Mouse (Mus musculus) right cerebral cortex, postnatal 25 days (tissue): ENCODE measurements around the gene Cpm.
A peak's percentile ranks its signal among the peaks of the same experiment; 100 is the strongest.

Source experiments
- DNase-seq: peaks from one replicate; pipeline ENCODE4 v3.0.0; 2022

Gene Cpm

GRCm38 (mm10) chr10:117637062-117637744 is 7.9 kb downstream of the Cpm start:
- no peak for DNase-seq

GRCm38 (mm10) chr10:117637745-117638577 is 8.7 kb downstream of the Cpm start:
- DNase-seq = no peak

GRCm38 (mm10) chr10:117638578-117639220 is 9.4 kb downstream of the Cpm start:
- no peak for DNase-seq

GRCm38 (mm10) chr10:117639221-117639599 is 9.9 kb downstream of the Cpm start:
- no peak for DNase-seq

- DNase-seq = no peak
Measured at GRCm38 (mm10) chr10:117639899-117640594, 10.7 kb downstream of the Cpm start.

GRCm38 (mm10) chr10:117640595-117641078 is 11.3 kb downstream of the Cpm start:
- DNase-seq = no peak

- DNase-seq = no peak
Measured at GRCm38 (mm10) chr10:117641400-117642200, 12.3 kb downstream of the Cpm start.

GRCm38 (mm10) chr10:117642201-117642450 is 12.8 kb downstream of the Cpm start:
- no peak for DNase-seq

- DNase-seq = no peak
Measured at GRCm38 (mm10) chr10:117642491-117643262, 13.4 kb downstream of the Cpm start.

- DNase-seq = no peak
Measured at GRCm38 (mm10) chr10:117643302-117643701, 14.0 kb downstream of the Cpm start.

GRCm38 (mm10) chr10:117643711-117644428 is 14.6 kb downstream of the Cpm start:
- no peak for DNase-seq

GRCm38 (mm10) chr10:117644429-117644748 is 15.1 kb downstream of the Cpm start:
- no peak for DNase-seq

GRCm38 (mm10) chr10:117644828-117645227 is 15.5 kb downstream of the Cpm start:
- DNase-seq = no peak

- no peak for DNase-seq
Measured at GRCm38 (mm10) chr10:117645487-117645964, 16.2 kb downstream of the Cpm start.

- DNase-seq = no peak
Measured at GRCm38 (mm10) chr10:117646482-117647157, 17.3 kb downstream of the Cpm start.

- peak; percentile 62 for DNase-seq
Measured at GRCm38 (mm10) chr10:117647158-117647505, 17.8 kb downstream of the Cpm start.

- no peak for DNase-seq
Measured at GRCm38 (mm10) chr10:117647964-117648472, 18.7 kb downstream of the Cpm start.

GRCm38 (mm10) chr10:117648643-117649042 is 19.3 kb downstream of the Cpm start:
- DNase-seq = no peak

GRCm38 (mm10) chr10:117649292-117650041 is 20.2 kb downstream of the Cpm start:
- no peak for DNase-seq
